Mouse (Mus musculus) limb, embryonic 13.5 days (tissue): Measurements from ENCODE around the gene Mief1. TPM values are rescaled to one million over a fixed set of nuclear protein-coding genes. Genes with fewer than 3 reads are reported as not detected.
A peak's percentile ranks its signal among the peaks of the same experiment; 100 is the strongest.

ENCODE experiments used
- ATAC-seq: fragments of 200-750 bp; cut with Nextera tagmentation; 2 replicates; pipeline ENCODE4 v1.8.0; 2017; ENCODE audit warnings: low read depth, moderate number of reproducible peaks, moderate TSS enrichment; ENCODE audit not compliant: low FRiP score
- H3K27ac ChIP-seq: fragments of 300-500 bp; sonication (generic); 2 replicates; pipeline ENCODE4 v1.5.1; 2015; ENCODE audit warnings: inconsistent platforms, mild to moderate bottlenecking, moderate library complexity
- H3K27me3 ChIP-seq: fragments of 300-500 bp; sonication (generic); 2 replicates; pipeline ENCODE4 v1.6.1; 2015; ENCODE audit warnings: mild to moderate bottlenecking, inconsistent platforms
- H3K36me3 ChIP-seq: fragments of 300-500 bp; sonication (generic); 2 replicates; pipeline ENCODE4 v1.6.1; 2015; ENCODE audit warnings: inconsistent platforms, mild to moderate bottlenecking, moderate library complexity
- H3K4me1 ChIP-seq: fragments of 300-500 bp; sonication (generic); 2 replicates; pipeline ENCODE4 v1.6.1; 2015; ENCODE audit warnings: inconsistent platforms
- H3K4me2 ChIP-seq: fragments of 300-500 bp; sonication (generic); replicated peaks from 2 replicates; pipeline ENCODE4 v1.6.1; 2015; ENCODE audit warnings: inconsistent platforms, mild to moderate bottlenecking, moderate library complexity
- H3K4me3 ChIP-seq: fragments of 300-500 bp; sonication (generic); 2 replicates; pipeline ENCODE4 v1.5.1; 2015; ENCODE audit warnings: moderate library complexity, mild to moderate bottlenecking, inconsistent platforms
- H3K9ac ChIP-seq: fragments of 300-500 bp; sonication (generic); 2 replicates; pipeline ENCODE4 v1.6.1; 2015; ENCODE audit warnings: mild to moderate bottlenecking, inconsistent platforms
- H3K9me3 ChIP-seq: fragments of 300-500 bp; sonication (generic); 2 replicates; pipeline ENCODE4 v1.6.1; 2016; ENCODE audit warnings: inconsistent platforms
- WGBS: fragments of 180-500 bp; shearing (Covaris S2); methylation state at CpG from one replicate; pipeline ENCODE4 v1.1.7; 2015; 5-methylcytosine and 5-hydroxymethylcytosine counted together
- polyA plus RNA-seq: library from polyadenylated mRNA; unstranded; fragments of >200 nt; fragmentation: Nextera tagmentation; extraction: Ambion mirVana; gene quantifications from 2 replicates; pipeline ENCODE4 v1.2.1, GENCODE M21; 2015

Gene Mief1
- 32.7 and 35.0 TPM in 2 replicates for polyA plus RNA-seq

- peaks cover 15% of the 10 kb centered on the region; the same call in 1 of the 2 replicates for H3K4me1 ChIP-seq
- H3K9me3 ChIP-seq, result no peaks in the 10 kb centered on the region
- H3K4me3 ChIP-seq, result peak within 1 kb of the TSS; percentile 95
- peak; percentile 98 for ATAC-seq
- peaks cover 35% of the 10 kb centered on the region for H3K36me3 ChIP-seq
- peak within 1 kb of the TSS; percentile 87 for H3K4me2 ChIP-seq
- H3K9ac ChIP-seq, result peak within 1 kb of the TSS; percentile 86
- WGBS, result 0% methylated on average over 62 of the region's 67 CpGs
- no peaks in the 10 kb centered on the region for H3K27me3 ChIP-seq
- H3K27ac ChIP-seq, result peak within 1 kb of the TSS; percentile 85
Measured at GRCm38 (mm10) chr15:80233733-80234509, at the start of gene Mief1. Mief1 (plus strand) TSS chr15:80234018.

GRCm38 (mm10) chr15:80188927-80189326 is 44.9 kb upstream of the Mief1 start:
- Histone ChIP-seq H3K4me3 (no peak overlapping the region), H3K9me3 (no peaks in the 10 kb centered on the region), H3K27ac (no peak overlapping the region), H3K36me3 (no peaks in the 10 kb centered on the region), H3K27me3 (no peaks in the 10 kb centered on the region), H3K9ac (no peak overlapping the region), H3K4me2 (no peak overlapping the region), H3K4me1 (peaks cover 14% of the 10 kb centered on the region; the same call in 1 of the 2 replicates)
- whole genome bisulfite sequencing, result 78% methylated on average over 5 of the region's 5 CpGs
- no peak for ATAC-seq

- Histone ChIP-seq H3K27ac (no peak overlapping the region), H3K4me2 (no peak overlapping the region), H3K9me3 (no peaks in the 10 kb centered on the region), H3K4me1 (peaks cover 14% of the 10 kb centered on the region; the same call in 1 of the 2 replicates), H3K36me3 (no peaks in the 10 kb centered on the region), H3K4me3 (no peak overlapping the region), H3K27me3 (no peaks in the 10 kb centered on the region), H3K9ac (no peak overlapping the region)
- 82% methylated on average over 4 of the region's 4 CpGs for WGBS
- no peak for ATAC-seq
Measured at GRCm38 (mm10) chr15:80190075-80190474, 43.7 kb upstream of the Mief1 start.

GRCm38 (mm10) chr15:80191585-80192245 is 42.1 kb upstream of the Mief1 start:
- Histone ChIP-seq H3K27ac (no peak overlapping the region), H3K4me1 (peaks cover 14% of the 10 kb centered on the region; the same call in 1 of the 2 replicates), H3K36me3 (no peaks in the 10 kb centered on the region), H3K4me2 (no peak overlapping the region), H3K4me3 (no peak overlapping the region), H3K27me3 (no peaks in the 10 kb centered on the region), H3K9me3 (no peaks in the 10 kb centered on the region), H3K9ac (no peak overlapping the region)
- no peak for ATAC-seq
- 60% methylated on average over 8 of the region's 8 CpGs for WGBS

GRCm38 (mm10) chr15:80192246-80192585 is 41.6 kb upstream of the Mief1 start:
- H3K4me1 ChIP-seq, result peaks cover 14% of the 10 kb centered on the region; the same call in 1 of the 2 replicates

GRCm38 (mm10) chr15:80192847-80193246 is 41.0 kb upstream of the Mief1 start:
- H3K4me3 ChIP-seq, result no peak overlapping the region
- no peak overlapping the region for H3K9ac ChIP-seq
- no peaks in the 10 kb centered on the region for H3K27me3 ChIP-seq
- ATAC-seq, result no peak
- no peaks in the 10 kb centered on the region; the same call in 1 of the 2 replicates for H3K36me3 ChIP-seq
- H3K27ac ChIP-seq, result no peak overlapping the region
- H3K4me2 ChIP-seq, result no peak overlapping the region
- WGBS, result 81% methylated on average over 7 of the region's 7 CpGs
- no peaks in the 10 kb centered on the region for H3K9me3 ChIP-seq
- H3K4me1 ChIP-seq, result peaks cover 14% of the 10 kb centered on the region; the same call in 1 of the 2 replicates

More at GRCm38 (mm10) chr15:80192246-80192585, 41.6 kb upstream of the Mief1 start:
- Histone ChIP-seq H3K27ac (no peak overlapping the region), H3K4me2 (no peak overlapping the region), H3K36me3 (no peaks in the 10 kb centered on the region), H3K9me3 (no peaks in the 10 kb centered on the region), H3K9ac (no peak overlapping the region), H3K4me3 (no peak overlapping the region), H3K27me3 (no peaks in the 10 kb centered on the region)
- no peak for ATAC-seq
- 89% methylated on average over 6 of the region's 6 CpGs for WGBS

GRCm38 (mm10) chr15:80199556-80199955 is 34.3 kb upstream of the Mief1 start:
- Histone ChIP-seq H3K27ac (no peak overlapping the region), H3K9me3 (no peaks in the 10 kb centered on the region), H3K36me3 (peaks cover 4% of the 10 kb centered on the region; the same call in 1 of the 2 replicates), H3K4me1 (no peaks in the 10 kb centered on the region), H3K27me3 (no peaks in the 10 kb centered on the region), H3K4me3 (no peak overlapping the region), H3K9ac (no peak overlapping the region), H3K4me2 (no peak overlapping the region)
- 55% methylated on average over 2 of the region's 2 CpGs for WGBS
- ATAC-seq, result no peak

- ATAC-seq, result no peak
- WGBS, result 85% methylated on average over 6 of the region's 6 CpGs
- Histone ChIP-seq H3K36me3 (peaks cover 4% of the 10 kb centered on the region; the same call in 1 of the 2 replicates), H3K4me3 (no peak overlapping the region), H3K4me2 (no peak overlapping the region), H3K9me3 (no peaks in the 10 kb centered on the region), H3K9ac (no peak overlapping the region), H3K4me1 (no peaks in the 10 kb centered on the region), H3K27ac (no peak overlapping the region), H3K27me3 (no peaks in the 10 kb centered on the region)
Measured at GRCm38 (mm10) chr15:80202111-80202775, 31.6 kb upstream of the Mief1 start.

- no peak overlapping the region for H3K4me3 ChIP-seq
- no peak overlapping the region for H3K9ac ChIP-seq
- H3K4me1 ChIP-seq, result no peaks in the 10 kb centered on the region
- H3K4me2 ChIP-seq, result no peak overlapping the region
- no peaks in the 10 kb centered on the region for H3K9me3 ChIP-seq
- H3K27ac ChIP-seq, result no peak overlapping the region
- H3K27me3 ChIP-seq, result no peaks in the 10 kb centered on the region
- ATAC-seq, result no peak
- WGBS, result 29% methylated on average over 4 of the region's 4 CpGs
- 0 out of 2 replicates have a peak, but pooled peaks cover 4% of the 10 kb centered on the region for H3K36me3 ChIP-seq
Measured at GRCm38 (mm10) chr15:80203406-80203805, 30.4 kb upstream of the Mief1 start.

GRCm38 (mm10) chr15:80206057-80206565 is 27.7 kb upstream of the Mief1 start:
- no peak overlapping the region for H3K27ac ChIP-seq
- no peaks in the 10 kb centered on the region for H3K9me3 ChIP-seq
- no peak overlapping the region for H3K9ac ChIP-seq
- H3K4me3 ChIP-seq, result no peak overlapping the region
- ATAC-seq, result no peak
- H3K4me2 ChIP-seq, result no peak overlapping the region
- no peaks in the 10 kb centered on the region for H3K27me3 ChIP-seq
- 86% methylated on average over 3 of the region's 3 CpGs for WGBS
- H3K36me3 ChIP-seq, result peaks cover 5% of the 10 kb centered on the region
- no peaks in the 10 kb centered on the region for H3K4me1 ChIP-seq

- 38% methylated on average over 4 of the region's 4 CpGs for WGBS
- Histone ChIP-seq H3K27ac (no peak overlapping the region), H3K27me3 (no peaks in the 10 kb centered on the region), H3K4me1 (no peaks in the 10 kb centered on the region), H3K36me3 (peaks cover 25% of the 10 kb centered on the region), H3K9me3 (no peaks in the 10 kb centered on the region), H3K4me2 (no peak overlapping the region), H3K4me3 (no peak overlapping the region), H3K9ac (no peak overlapping the region)
- ATAC-seq, result no peak
Measured at GRCm38 (mm10) chr15:80208446-80208845, 25.4 kb upstream of the Mief1 start.

- Histone ChIP-seq H3K9me3 (no peaks in the 10 kb centered on the region), H3K4me2 (no peak overlapping the region), H3K4me1 (no peaks in the 10 kb centered on the region), H3K9ac (no peak overlapping the region), H3K4me3 (no peak overlapping the region), H3K36me3 (peaks cover 43% of the 10 kb centered on the region), H3K27me3 (no peaks in the 10 kb centered on the region), H3K27ac (no peak overlapping the region)
- ATAC-seq, result no peak
Measured at GRCm38 (mm10) chr15:80213688-80214087, 20.1 kb upstream of the Mief1 start.
